Mouse (Mus musculus) kidney, adult 9 months (tissue): ENCODE data around the gene Rpl18a.
A peak's percentile ranks its signal among the peaks of the same experiment; 100 is the strongest.

ENCODE experiments used
- DNase-seq: peaks from one replicate; pipeline ENCODE4 v3.0.0; 2022

Gene Rpl18a

GRCm38 (mm10) chr8:70879500-70879899 is 17.7 kb downstream of the Rpl18a start:
- DNase-seq, result no peak

GRCm38 (mm10) chr8:70878178-70878577 is 19.0 kb downstream of the Rpl18a start:
- DNase-seq, result no peak

GRCm38 (mm10) chr8:70876382-70876781 is 20.8 kb downstream of the Rpl18a start:
- no peak for DNase-seq

GRCm38 (mm10) chr8:70874441-70874840 is 22.8 kb downstream of the Rpl18a start:
- DNase-seq, result no peak

- DNase-seq, result peak; percentile 98
Measured at GRCm38 (mm10) chr8:70873364-70873985, 23.7 kb downstream of the Rpl18a start, which contains the start of gene Ccdc124. TSS of gene Ccdc124 (minus strand) at chr8:70873935.

- DNase-seq, result no peak
Measured at GRCm38 (mm10) chr8:70872643-70873363, 24.4 kb downstream of the Rpl18a start.

- DNase-seq, result no peak
Measured at GRCm38 (mm10) chr8:70871195-70871807, 25.9 kb downstream of the Rpl18a start.

- peak; percentile 89 for DNase-seq
Measured at GRCm38 (mm10) chr8:70869601-70870041, 27.6 kb downstream of the Rpl18a start.

- DNase-seq, result peak; percentile 37
Measured at GRCm38 (mm10) chr8:70869199-70869571, 28.0 kb downstream of the Rpl18a start.

- peak; percentile 79 for DNase-seq
Measured at GRCm38 (mm10) chr8:70868559-70869198, 28.5 kb downstream of the Rpl18a start.

- no peak for DNase-seq
Measured at GRCm38 (mm10) chr8:70866566-70866965, 30.6 kb downstream of the Rpl18a start.

GRCm38 (mm10) chr8:70866001-70866520 is 31.2 kb downstream of the Rpl18a start:
- DNase-seq, result no peak

- DNase-seq, result peak; percentile 100
Measured at GRCm38 (mm10) chr8:70865350-70866000, 31.7 kb downstream of the Rpl18a start.

- no peak for DNase-seq
Measured at GRCm38 (mm10) chr8:70864712-70865221, 32.4 kb downstream of the Rpl18a start.

- DNase-seq, result no peak
Measured at GRCm38 (mm10) chr8:70863956-70864711, 33.1 kb downstream of the Rpl18a start.

GRCm38 (mm10) chr8:70862824-70863641 is 34.2 kb downstream of the Rpl18a start, which contains the start of gene Kcnn1:
TSS of gene Kcnn1 (minus strand) at chr8:70863258.
- no peak for DNase-seq

- DNase-seq, result no peak
Measured at GRCm38 (mm10) chr8:70857516-70857915, 39.7 kb downstream of the Rpl18a start.

- peak; percentile 82 for DNase-seq
Measured at GRCm38 (mm10) chr8:70856541-70857197, 40.5 kb downstream of the Rpl18a start.

GRCm38 (mm10) chr8:70856028-70856427 is 41.2 kb downstream of the Rpl18a start:
- no peak for DNase-seq

GRCm38 (mm10) chr8:70853863-70854262 is 43.3 kb downstream of the Rpl18a start:
- DNase-seq, result no peak
